Mouse (Mus musculus): ENCODE measurements around the gene Psma6.
A peak's percentile ranks its signal among the peaks of the same experiment; 100 is the strongest.
"Not testable (repeated sequence)": the region's sequence is repeated elsewhere in the genome, so short reads cannot be mapped to it uniquely, and the experiment has no call there.

The Psma6 gene

GRCm38 (mm10) chr12:55392733-55393577 lies 8.9 kb downstream of the Psma6 start:
- no peak for DNase-seq

- not testable (repeated sequence) for DNase-seq
These were observed 11.6 kb downstream of the Psma6 start for GRCm38 (mm10) chr12:55395601-55396000.

- no peak for DNase-seq
These were observed 12.5 kb downstream of the Psma6 start for GRCm38 (mm10) chr12:55396536-55396935.

- DNase-seq, result no peak
These were observed 13.7 kb downstream of the Psma6 start for GRCm38 (mm10) chr12:55397544-55398239.

- DNase-seq, result peak; percentile 95
These were observed 14.5 kb downstream of the Psma6 start for GRCm38 (mm10) chr12:55398240-55399127.

GRCm38 (mm10) chr12:55399128-55399677 lies 15.2 kb downstream of the Psma6 start:
- DNase-seq, result no peak

- DNase-seq, result no peak
These were observed 23.9 kb downstream of the Psma6 start for GRCm38 (mm10) chr12:55407888-55408287.

GRCm38 (mm10) chr12:55415255-55415654 lies 31.2 kb downstream of the Psma6 start:
- no peak for DNase-seq

GRCm38 (mm10) chr12:55415762-55416161 lies 31.7 kb downstream of the Psma6 start:
- no peak for DNase-seq

GRCm38 (mm10) chr12:55420220-55420619 lies 36.2 kb downstream of the Psma6 start:
- DNase-seq, result no peak

- DNase-seq, result no peak
These were observed 38.0 kb downstream of the Psma6 start for GRCm38 (mm10) chr12:55422057-55422456.

GRCm38 (mm10) chr12:55426300-55426699 lies 42.3 kb downstream of the Psma6 start:
- DNase-seq, result no peak

GRCm38 (mm10) chr12:55429201-55429600 lies 45.2 kb downstream of the Psma6 start:
- no peak for DNase-seq

- DNase-seq, result no peak
These were observed 45.9 kb downstream of the Psma6 start for GRCm38 (mm10) chr12:55429956-55430355.

GRCm38 (mm10) chr12:55432284-55432919 lies 48.4 kb downstream of the Psma6 start:
- no peak for DNase-seq

GRCm38 (mm10) chr12:55432920-55433284 lies 48.9 kb downstream of the Psma6 start:
- DNase-seq, result no peak

GRCm38 (mm10) chr12:55433802-55434435 lies 49.9 kb downstream of the Psma6 start:
- DNase-seq, result no peak

- no peak for DNase-seq
These were observed 51.1 kb downstream of the Psma6 start for GRCm38 (mm10) chr12:55435080-55435479.

GRCm38 (mm10) chr12:55437122-55437826 lies 53.3 kb downstream of the Psma6 start:
- DNase-seq, result no peak

- DNase-seq, result no peak
These were observed 54.0 kb downstream of the Psma6 start for GRCm38 (mm10) chr12:55438058-55438457.

GRCm38 (mm10) chr12:55438611-55439137 lies 54.7 kb downstream of the Psma6 start:
- DNase-seq, result no peak

Measured in lung, postnatal 10 days (tissue).